Mouse (Mus musculus) midbrain, embryonic 10.5 days (tissue): ENCODE results near the gene Skap1. TPM values are rescaled to one million over a fixed set of nuclear protein-coding genes. Genes with fewer than 3 reads are reported as not detected.

ENCODE experiments used
- DNase-seq: peaks from one replicate; pipeline ENCODE4 v3.0.0-alpha.2; 2017; ENCODE audit warnings: low spot score
- H3K27ac ChIP-seq: fragments of 300-500 bp; sonication (generic); replicated peaks from 2 replicates; pipeline ENCODE4 v1.5.1; 2016; ENCODE audit warnings: mild to moderate bottlenecking
- H3K27me3 ChIP-seq: fragments of 300-500 bp; sonication (generic); 2 replicates; pipeline ENCODE4 v1.6.1; 2016; ENCODE audit warnings: low read depth, mild to moderate bottlenecking; ENCODE audit not compliant: poor library complexity, severe bottlenecking
- H3K36me3 ChIP-seq: fragments of 300-500 bp; sonication (generic); 2 replicates; pipeline ENCODE4 v1.6.1; 2016; ENCODE audit warnings: mild to moderate bottlenecking, moderate library complexity
- H3K4me1 ChIP-seq: fragments of 300-500 bp; sonication (generic); 2 replicates; pipeline ENCODE4 v1.6.1; 2016
- H3K4me3 ChIP-seq: fragments of 300-500 bp; sonication (generic); 2 replicates; pipeline ENCODE4 v1.5.1; 2016; ENCODE audit warnings: mild to moderate bottlenecking, moderate library complexity
- H3K9me3 ChIP-seq: fragments of 300-500 bp; sonication (generic); replicated peaks from 2 replicates; pipeline ENCODE4 v1.6.1; 2016; ENCODE audit warnings: mild to moderate bottlenecking
- WGBS: fragments of 180-500 bp; shearing (Covaris S2); methylation state at CpG from one replicate; pipeline ENCODE4 v1.1.7; 2016; 5-methylcytosine and 5-hydroxymethylcytosine counted together
- polyA plus RNA-seq: library from polyadenylated mRNA; unstranded; fragments of >200 nt; fragmentation: Nextera tagmentation; extraction: Ambion mirVana; gene quantifications from 2 replicates; pipeline ENCODE4 v1.2.1, GENCODE M21; 2016

Skap1 gene
- polyA plus RNA-seq, 1 experiment from 2014 or later = 1.8 TPM

DNA sequence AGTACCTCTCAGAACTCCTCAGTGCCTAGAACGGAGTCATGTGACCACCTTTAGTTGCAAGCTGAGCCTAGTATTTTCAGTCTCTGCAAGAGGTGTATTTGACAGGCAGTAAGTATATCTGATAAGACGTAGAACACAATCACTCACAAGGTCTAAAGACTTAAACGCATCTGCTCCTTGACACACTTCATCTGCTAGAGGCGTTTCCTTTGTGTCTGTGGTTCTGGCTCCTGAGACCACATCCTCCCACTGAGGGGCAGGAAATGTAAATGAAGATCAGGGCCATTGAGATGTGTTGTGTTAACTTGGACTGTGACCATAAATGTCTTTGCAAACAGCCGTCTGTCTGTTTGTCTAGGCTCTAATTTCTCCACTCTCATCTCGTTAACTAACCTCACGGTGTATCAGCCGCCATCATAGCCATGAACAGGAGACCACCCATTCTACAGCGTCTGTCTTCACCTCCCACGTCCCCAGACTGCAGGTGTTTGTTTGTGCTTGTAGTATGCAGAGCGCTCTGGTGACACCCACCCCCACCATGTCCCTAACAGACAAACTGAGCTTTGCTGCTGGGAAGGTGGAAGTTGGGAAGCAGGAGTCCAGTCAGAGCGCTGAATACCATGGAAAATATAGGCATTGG lies 22.7 kb upstream of the Skap1 start:
- Histone ChIP-seq H3K9me3 (no peaks in the 10 kb centered on the region), H3K4me3 (no peak overlapping the region), H3K27ac (no peak overlapping the region), H3K36me3 (no peaks in the 10 kb centered on the region), H3K27me3 (peaks cover 18% of the 10 kb centered on the region), H3K4me1 (peaks cover 8% of the 10 kb centered on the region)
- 84% methylated on average over 12 of the region's 12 CpGs for WGBS
- no peak for DNase-seq

DNA sequence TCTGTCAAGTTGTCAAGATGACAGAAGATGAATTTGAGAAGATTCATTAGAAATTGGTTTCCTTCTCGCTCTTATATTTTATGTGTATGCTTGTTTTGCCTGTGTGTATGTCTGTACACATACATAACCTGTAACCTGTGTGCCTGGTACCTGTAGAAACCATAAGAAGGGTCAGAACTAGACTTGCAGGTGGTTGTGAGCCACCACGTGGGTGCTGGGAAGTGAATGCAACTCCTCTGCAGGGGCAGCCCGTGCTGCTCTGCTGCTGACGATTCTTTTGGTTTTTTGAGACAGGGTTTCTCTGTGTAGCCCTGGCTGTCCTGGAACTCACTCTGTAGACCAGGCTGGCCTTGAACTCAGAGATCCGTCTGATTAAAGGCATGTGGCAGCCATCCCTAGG lies 21.9 kb upstream of the Skap1 start:
- Histone ChIP-seq H3K27me3 (peaks cover 16% of the 10 kb centered on the region), H3K9me3 (no peaks in the 10 kb centered on the region), H3K36me3 (no peaks in the 10 kb centered on the region), H3K27ac (no peak overlapping the region), H3K4me3 (no peak overlapping the region), H3K4me1 (peaks cover 8% of the 10 kb centered on the region)
- no peak for DNase-seq
- 89% methylated on average over 5 of the region's 5 CpGs for WGBS

GRCm38 (mm10) chr11:96447931-96448330 lies 16.5 kb upstream of the Skap1 start:
- no peak for DNase-seq
- no peak overlapping the region; the same call in 1 of the 2 replicates for H3K27ac ChIP-seq
- WGBS = 80% methylated on average over 24 of the region's 24 CpGs
- H3K4me1 ChIP-seq = 0 out of 2 replicates have a peak, but pooled peaks cover 3% of the 10 kb centered on the region
- H3K27me3 ChIP-seq = peaks cover 10% of the 10 kb centered on the region; the same call in 1 of the 2 replicates
- H3K9me3 ChIP-seq = no peaks in the 10 kb centered on the region
- H3K4me3 ChIP-seq = no peak overlapping the region
- H3K36me3 ChIP-seq = no peaks in the 10 kb centered on the region

- H3K27ac ChIP-seq = no peak overlapping the region
- no peak for DNase-seq
- H3K4me3 ChIP-seq = no peak overlapping the region
- H3K4me1 ChIP-seq = peaks cover 26% of the 10 kb centered on the region
- 95% methylated on average over 5 of the region's 5 CpGs for WGBS
- no peaks in the 10 kb centered on the region for H3K9me3 ChIP-seq
- H3K36me3 ChIP-seq = no peaks in the 10 kb centered on the region
- H3K27me3 ChIP-seq = peaks cover 6% of the 10 kb centered on the region; the same call in 1 of the 2 replicates
Measured at GRCm38 (mm10) chr11:96455111-96455510, 9.3 kb upstream of the Skap1 start.

GRCm38 (mm10) chr11:96455699-96456326 lies 8.6 kb upstream of the Skap1 start:
- Histone ChIP-seq H3K9me3 (no peaks in the 10 kb centered on the region), H3K36me3 (no peaks in the 10 kb centered on the region), H3K4me1 (peaks cover 33% of the 10 kb centered on the region), H3K27me3 (peaks cover 6% of the 10 kb centered on the region; the same call in 1 of the 2 replicates), H3K27ac (peak overlapping the region; percentile 72), H3K4me3 (no peak overlapping the region)
- whole genome bisulfite sequencing = 88% methylated on average over 6 of the region's 6 CpGs
- DNase-seq = no peak

DNA sequence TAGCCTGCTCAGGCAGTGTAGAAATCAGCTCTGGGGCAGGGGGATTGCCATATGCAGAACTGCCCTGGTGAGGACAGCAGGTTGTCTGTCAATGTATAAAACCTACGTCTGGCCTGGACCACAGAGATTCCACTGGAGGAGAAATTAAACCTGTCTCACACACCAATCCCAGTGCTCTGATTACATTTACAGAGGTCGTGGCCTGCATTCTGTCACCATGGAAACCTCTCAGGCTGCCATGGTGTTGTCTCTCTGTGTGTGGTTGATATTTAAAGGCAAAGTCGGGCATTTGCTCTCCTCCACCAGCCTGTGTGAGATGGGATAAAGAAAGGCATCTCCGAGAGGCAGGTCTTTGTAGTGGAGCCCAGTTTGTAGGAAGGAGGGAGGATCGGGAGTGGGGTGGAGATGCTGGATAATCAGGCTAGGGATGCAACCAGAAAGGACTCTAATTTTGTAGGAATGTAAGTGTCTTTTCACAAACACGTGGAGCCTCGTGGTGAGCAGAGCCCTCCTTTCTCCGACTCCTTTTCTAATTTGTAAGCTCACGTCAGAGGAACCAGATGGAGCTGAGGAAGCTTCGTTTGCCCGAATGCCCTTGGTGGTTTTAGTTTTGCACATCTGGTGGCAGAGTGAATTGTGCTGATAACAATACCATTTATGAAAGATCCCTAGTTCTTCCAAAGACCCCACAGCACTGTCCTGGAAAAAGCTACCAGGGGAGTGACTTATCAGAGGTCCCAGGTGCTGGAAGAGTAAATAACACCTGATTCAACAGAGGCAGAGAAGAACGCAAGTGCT lies 7.7 kb upstream of the Skap1 start:
- no peaks in the 10 kb centered on the region for H3K9me3 ChIP-seq
- peak overlapping the region; percentile 72 for H3K27ac ChIP-seq
- H3K36me3 ChIP-seq = no peaks in the 10 kb centered on the region
- no peak overlapping the region for H3K4me3 ChIP-seq
- H3K4me1 ChIP-seq = peaks cover 42% of the 10 kb centered on the region
- WGBS = 33% methylated on average over 12 of the region's 12 CpGs
- H3K27me3 ChIP-seq = peaks cover 10% of the 10 kb centered on the region; the same call in 1 of the 2 replicates
- DNase-seq = peak; percentile 42

DNA sequence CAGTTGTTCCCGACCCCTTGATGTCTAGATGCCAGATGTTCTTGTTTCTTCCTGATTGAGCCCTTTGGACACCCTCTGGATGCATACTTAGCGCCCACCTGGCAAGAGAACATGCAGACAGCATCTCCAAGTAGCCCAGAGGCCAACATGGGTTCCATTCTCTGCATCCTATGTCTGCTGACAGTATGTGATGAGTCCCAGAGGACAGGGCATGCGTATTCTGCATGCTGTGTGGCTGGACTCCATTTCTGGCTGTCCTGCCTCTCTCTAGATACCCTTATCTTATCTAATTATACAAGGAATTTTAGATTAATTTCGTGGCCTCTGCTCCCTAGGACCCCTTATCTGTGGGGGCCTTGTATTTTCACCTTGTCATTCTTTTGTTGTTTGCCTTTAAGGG lies 2.6 kb upstream of the Skap1 start:
- Histone ChIP-seq H3K27me3 (peaks cover 55% of the 10 kb centered on the region), H3K9me3 (no peaks in the 10 kb centered on the region), H3K4me1 (peaks cover 65% of the 10 kb centered on the region), H3K36me3 (no peaks in the 10 kb centered on the region), H3K4me3 (peak overlapping the region; percentile 36), H3K27ac (peak overlapping the region; percentile 75)
- 62% methylated on average over 4 of the region's 4 CpGs for WGBS
- peak; percentile 25 for DNase-seq

DNA sequence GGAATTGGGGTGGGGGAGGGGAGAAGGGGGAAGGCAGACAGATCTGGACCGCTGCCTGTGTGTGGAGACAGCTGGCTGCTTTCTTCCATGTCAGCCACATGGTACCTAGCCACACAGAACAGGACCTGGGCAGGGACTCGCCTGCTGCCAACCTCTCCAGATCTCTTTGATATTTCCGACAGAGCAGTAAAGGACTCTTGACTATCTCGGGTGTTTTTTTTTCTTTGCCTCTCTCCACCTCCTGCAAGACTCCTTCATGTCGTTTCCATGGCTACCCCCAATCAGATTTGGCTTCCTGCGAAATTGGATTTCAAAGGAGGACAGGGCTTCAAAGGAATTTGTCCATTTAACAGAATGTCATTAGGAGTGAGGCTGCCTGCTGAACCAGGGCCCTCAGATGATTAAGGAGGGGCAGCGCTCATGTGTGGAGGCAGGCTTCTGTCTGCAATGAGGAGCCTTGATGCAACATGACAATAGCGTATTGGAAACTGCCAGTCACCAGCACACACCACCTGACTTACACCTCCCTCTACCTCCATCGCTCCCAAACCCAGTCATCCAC lies 2.1 kb upstream of the Skap1 start:
- peaks cover 51% of the 10 kb centered on the region for H3K27me3 ChIP-seq
- WGBS = 12% methylated on average over 9 of the region's 9 CpGs
- no peaks in the 10 kb centered on the region for H3K36me3 ChIP-seq
- H3K27ac ChIP-seq = peak overlapping the region; percentile 75
- peaks cover 60% of the 10 kb centered on the region for H3K4me1 ChIP-seq
- DNase-seq = peak; percentile 49
- H3K9me3 ChIP-seq = no peaks in the 10 kb centered on the region
- peak overlapping the region; percentile 36 for H3K4me3 ChIP-seq

- H3K27me3 ChIP-seq = peaks cover 49% of the 10 kb centered on the region
- peak overlapping the region; percentile 54 for H3K4me3 ChIP-seq
- H3K36me3 ChIP-seq = no peaks in the 10 kb centered on the region
- WGBS = 29% methylated on average over 5 of the region's 5 CpGs
- no peak overlapping the region for H3K27ac ChIP-seq
- H3K4me1 ChIP-seq = peaks cover 57% of the 10 kb centered on the region
- no peak for DNase-seq
- H3K9me3 ChIP-seq = no peaks in the 10 kb centered on the region
Measured at GRCm38 (mm10) chr11:96464716-96465060, 295 bp downstream of the Skap1 start.

- DNase-seq = no peak
- peaks cover 49% of the 10 kb centered on the region for H3K4me1 ChIP-seq
- WGBS = 91% methylated on average over 10 of the region's 10 CpGs
- no peaks in the 10 kb centered on the region for H3K36me3 ChIP-seq
- H3K27me3 ChIP-seq = peaks cover 49% of the 10 kb centered on the region
- H3K9me3 ChIP-seq = no peaks in the 10 kb centered on the region
- H3K27ac ChIP-seq = no peak overlapping the region
- no peak overlapping the region for H3K4me3 ChIP-seq
Measured at GRCm38 (mm10) chr11:96465426-96466056, 1.1 kb downstream of the Skap1 start.

DNA sequence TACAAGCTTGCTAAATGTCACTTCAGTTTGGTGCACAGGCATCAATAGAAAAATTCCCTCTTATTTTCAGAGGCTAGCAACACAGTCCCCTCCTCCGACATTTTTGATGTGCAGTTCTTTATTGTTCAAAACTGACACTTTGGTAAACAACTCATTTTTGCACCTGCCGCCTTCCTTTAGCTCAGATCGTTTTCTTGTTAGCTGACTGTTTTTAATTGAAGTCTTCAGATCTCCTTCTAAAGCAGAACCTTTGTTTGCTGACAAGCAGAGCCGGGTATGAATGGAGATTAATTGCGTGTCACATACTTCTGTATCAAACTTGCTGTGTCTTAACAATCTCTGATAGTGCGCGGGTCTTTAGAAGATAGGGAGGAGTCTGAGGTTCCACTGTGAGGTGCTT lies 2.0 kb downstream of the Skap1 start:
- Histone ChIP-seq H3K9me3 (no peaks in the 10 kb centered on the region), H3K4me1 (peaks cover 40% of the 10 kb centered on the region), H3K4me3 (no peak overlapping the region), H3K36me3 (no peaks in the 10 kb centered on the region), H3K27me3 (peaks cover 49% of the 10 kb centered on the region), H3K27ac (no peak overlapping the region)
- DNase-seq = no peak
- WGBS = 73% methylated on average over 7 of the region's 7 CpGs

GRCm38 (mm10) chr11:96466987-96467386 lies 2.6 kb downstream of the Skap1 start:
- Histone ChIP-seq H3K9me3 (no peaks in the 10 kb centered on the region), H3K36me3 (no peaks in the 10 kb centered on the region), H3K27me3 (peaks cover 42% of the 10 kb centered on the region), H3K4me1 (peaks cover 34% of the 10 kb centered on the region), H3K4me3 (no peak overlapping the region), H3K27ac (no peak overlapping the region)
- 75% methylated on average over 7 of the region's 7 CpGs for WGBS
- no peak for DNase-seq
